ENCODE assay signal across 12 mouse cellular contexts in genomic region chr5:101523902-101524301, GRCm38 (mm10).
DNase-seq lines count a peak whose midpoint lies in the region; ATAC-seq and TF ChIP-seq lines count a peak whose summit lies in the region.
"Had no signal": no experiment of that assay in that cellular context is flagged by ENCODE, and none has a peak within 500 bp of the region (broad histone marks: within the 10 kb centered on the region; RNA-seq: fewer than 3 reads in every experiment).

No protein-coding gene starts in this region.

- intact Hi-C loops in left cerebral cortex, postnatal 4 days (cut with DNase I): no loop called here

- WGBS in forebrain, embryonic 12.5 days: 2% methylated on average over 7 of the region's 7 CpGs
- WGBS in limb, embryonic 12.5 days: 21% methylated on average over 7 of the region's 7 CpGs
- under 1% methylated on average over 7 of the region's 7 CpGs for WGBS in neural tube, embryonic 13.5 days
- WGBS in liver, postnatal 0 days (ENCODE audit: insufficient replicate concordance): 41% methylated on average over 7 of the region's 7 CpGs

- no peaks in the 10 kb centered on the region for H3K36me3 ChIP-seq in forebrain, embryonic 12.5 days (replicated peaks)
- H3K36me3 ChIP-seq in limb, embryonic 12.5 days: no peaks in the 10 kb centered on the region
- H3K36me3 ChIP-seq in neural tube, embryonic 13.5 days: no peaks in the 10 kb centered on the region
- H3K36me3 ChIP-seq in liver, postnatal 0 days (replicated peaks; ENCODE audit: insufficient read depth, low read length): no peaks in the 10 kb centered on the region
- H3K36me3 ChIP-seq: liver, embryonic 15.5 days had no signal

- peak overlapping the region; percentile 13; the same call in 1 of the 2 replicates for H3K4me2 ChIP-seq in forebrain, embryonic 12.5 days
- H3K4me2 ChIP-seq in limb, embryonic 12.5 days: peak overlapping the region; percentile 39
- H3K4me2 ChIP-seq in neural tube, embryonic 13.5 days: peak overlapping the region; percentile 15; the same call in 1 of the 2 replicates
- H3K4me2 ChIP-seq in liver, postnatal 0 days (ENCODE audit: low read depth, low read length): no peak overlapping the region
- H3K4me2 ChIP-seq: liver, embryonic 15.5 days had no signal

- peaks cover 38% of the 10 kb centered on the region for H3K4me1 ChIP-seq in forebrain, embryonic 12.5 days
- peaks cover 21% of the 10 kb centered on the region for H3K4me1 ChIP-seq in limb, embryonic 12.5 days (replicated peaks)
- peaks cover 35% of the 10 kb centered on the region for H3K4me1 ChIP-seq in neural tube, embryonic 13.5 days (replicated peaks)
- no peaks in the 10 kb centered on the region for H3K4me1 ChIP-seq in liver, postnatal 0 days (ENCODE audit: insufficient read depth)
- H3K4me1 ChIP-seq: liver, embryonic 15.5 days had no signal

- peak; percentile 52 for ATAC-seq in forebrain, embryonic 12.5 days (ENCODE audit: low FRiP score)
- ATAC-seq in limb, embryonic 12.5 days (ENCODE audit: insufficient number of reproducible peaks, insufficient read depth, low FRiP score, low TSS enrichment, low read depth): no peak
- peak; percentile 60 for ATAC-seq in neural tube, embryonic 13.5 days (ENCODE audit: low read depth)
- no peak for ATAC-seq in liver, postnatal 0 days

- TF ChIP-seq CTCF in liver, postnatal 0 days (IDR thresholded peaks at IDR 0.05; ENCODE audit: low read depth): no peak

- H3K27ac ChIP-seq in forebrain, embryonic 12.5 days: no peak overlapping the region
- H3K27ac ChIP-seq in limb, embryonic 12.5 days: no peak overlapping the region
- H3K27ac ChIP-seq in neural tube, embryonic 13.5 days (replicated peaks): no peak overlapping the region
- no peak overlapping the region for H3K27ac ChIP-seq in liver, postnatal 0 days (ENCODE audit: low read depth)
- H3K27ac ChIP-seq: liver, embryonic 15.5 days had no signal

- no peak overlapping the region for H3K9ac ChIP-seq in forebrain, embryonic 12.5 days
- no peak overlapping the region for H3K9ac ChIP-seq in limb, embryonic 12.5 days (replicated peaks)
- no peak overlapping the region for H3K9ac ChIP-seq in neural tube, embryonic 13.5 days
- H3K9ac ChIP-seq in liver, postnatal 0 days (replicated peaks): no peak overlapping the region
- H3K9ac ChIP-seq: liver, embryonic 15.5 days had no signal

- H3K9me3 ChIP-seq in forebrain, embryonic 12.5 days: no peaks in the 10 kb centered on the region
- no peaks in the 10 kb centered on the region for H3K9me3 ChIP-seq in limb, embryonic 12.5 days
- no peaks in the 10 kb centered on the region for H3K9me3 ChIP-seq in neural tube, embryonic 13.5 days
- no peaks in the 10 kb centered on the region for H3K9me3 ChIP-seq in liver, postnatal 0 days (ENCODE audit: low read length)
- H3K9me3 ChIP-seq: liver, embryonic 15.5 days had no signal

- DNase-seq in left cerebral cortex, postnatal 4 days: peak; percentile 27
- DNase-seq in left cerebral cortex, adult 9 months (ENCODE audit: low spot score in 2 of 2): no peak
- no peak for DNase-seq in liver, postnatal 0 days
- no peak for DNase-seq in B cell, adult 2 months
- no peak for DNase-seq in ovary, postnatal 36 days (ENCODE audit: low spot score)
- DNase-seq: cerebellum, adult 11 months; thymus, postnatal 25 days had no signal

- TF ChIP-seq EP300 in liver, postnatal 0 days (IDR thresholded peaks at IDR 0.05; ENCODE audit: low read depth): no peak

- peaks cover 95% of the 10 kb centered on the region for H3K27me3 ChIP-seq in forebrain, embryonic 12.5 days
- peaks cover 42% of the 10 kb centered on the region for H3K27me3 ChIP-seq in limb, embryonic 12.5 days
- peaks cover 97% of the 10 kb centered on the region for H3K27me3 ChIP-seq in neural tube, embryonic 13.5 days
- H3K27me3 ChIP-seq in liver, postnatal 0 days (ENCODE audit: insufficient read depth, low read length): no peaks in the 10 kb centered on the region
- H3K27me3 ChIP-seq: CH12.LX; liver, embryonic 15.5 days had no signal

- H3K4me3 ChIP-seq in forebrain, embryonic 12.5 days (replicated peaks): no peak overlapping the region
- H3K4me3 ChIP-seq in limb, embryonic 12.5 days (replicated peaks): 0 out of 2 replicates have a peak overlapping the region, but pooled peaks have one; percentile 1
- no peak overlapping the region for H3K4me3 ChIP-seq in neural tube, embryonic 13.5 days
- no peak overlapping the region for H3K4me3 ChIP-seq in liver, postnatal 0 days (ENCODE audit: low read depth, low read length)
- H3K4me3 ChIP-seq: liver, embryonic 15.5 days had no signal

Comparison
In these comparisons a context has a peak if more than half of its experiments do, and no peak if none do; other contexts are left out.
1. ATAC-seq: peak in forebrain, embryonic 12.5 days (single experiment) and neural tube, embryonic 13.5 days (single experiment); none in limb, embryonic 12.5 days (single experiment) and liver, postnatal 0 days (single experiment).